Mouse (Mus musculus): Measurements from ENCODE around the gene Phtf2. TPM values are rescaled to one million over a fixed set of nuclear protein-coding genes. Genes with fewer than 3 reads are reported as not detected.
"Not testable (repeated sequence)": the region's sequence is repeated elsewhere in the genome, so short reads cannot be mapped to it uniquely, and the experiment has no call there.

Phtf2 gene
- polyA plus RNA-seq, 2 experiments from 2014 or later, result 41.5 to 45.4 TPM

DNA sequence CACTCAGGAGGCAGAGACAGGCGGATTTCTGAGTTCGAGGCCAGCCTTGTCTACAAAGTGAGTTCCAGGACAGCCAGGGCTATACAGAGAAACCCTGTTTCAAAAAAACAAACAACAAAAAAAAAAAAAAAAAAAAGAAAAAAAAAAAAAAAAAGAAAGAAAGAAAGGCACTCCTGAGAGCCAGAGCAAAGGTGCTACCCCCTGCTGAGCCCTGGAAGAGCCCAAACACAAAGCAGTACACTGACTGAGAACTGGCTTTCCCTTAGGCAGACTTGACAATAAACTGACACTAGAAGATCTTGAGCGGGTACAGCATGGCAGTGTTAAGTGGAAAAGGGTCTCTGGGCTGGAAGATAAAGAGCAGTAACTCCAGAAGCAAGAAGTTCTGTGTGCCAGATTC, 119.5 kb downstream of the Phtf2 start:
- ATAC-seq, result not testable (repeated sequence)

GRCm38 (mm10) chr5:20760368-20761162, 121.4 kb downstream of the Phtf2 start:
- no peak for ATAC-seq

DNA sequence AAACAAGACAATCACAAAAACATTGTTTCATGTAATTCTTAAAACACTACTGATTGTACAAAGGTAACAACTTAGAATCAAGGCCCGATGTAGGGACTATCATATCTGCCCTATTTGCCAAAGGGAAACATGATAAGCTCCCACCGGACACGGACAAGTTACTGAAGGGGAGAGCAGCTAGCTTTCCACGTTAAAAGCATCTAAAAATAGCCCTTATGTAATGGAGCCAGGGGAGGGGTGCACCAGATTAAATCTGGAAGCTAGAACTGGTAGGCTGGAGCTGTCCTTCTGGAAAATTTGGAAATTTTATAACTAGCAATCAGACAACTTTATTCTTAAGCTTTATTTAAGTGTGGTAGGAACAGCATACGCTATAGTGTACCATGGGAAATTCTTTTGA, 122.2 kb downstream of the Phtf2 start:
- ATAC-seq, result no peak

DNA sequence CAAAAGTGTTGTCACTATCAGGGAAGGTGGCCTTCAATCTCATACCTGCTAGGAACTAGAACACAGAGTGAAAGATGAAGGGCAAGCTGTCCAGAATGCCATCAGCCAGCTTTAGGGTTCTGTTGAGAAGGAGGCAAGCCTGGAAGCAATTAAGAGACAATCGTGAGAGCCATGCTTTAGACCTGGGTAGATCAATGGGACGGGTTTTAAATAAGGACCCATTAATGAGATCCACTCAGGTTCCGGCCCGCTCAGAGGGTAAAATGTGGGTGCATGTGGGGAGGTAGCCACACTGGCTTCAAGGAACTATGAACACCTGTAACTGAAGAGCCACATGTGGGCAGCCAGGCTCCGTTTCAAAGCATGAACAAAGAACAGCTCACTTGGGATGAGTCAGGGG, 128.0 kb downstream of the Phtf2 start:
- ATAC-seq, result no peak

DNA sequence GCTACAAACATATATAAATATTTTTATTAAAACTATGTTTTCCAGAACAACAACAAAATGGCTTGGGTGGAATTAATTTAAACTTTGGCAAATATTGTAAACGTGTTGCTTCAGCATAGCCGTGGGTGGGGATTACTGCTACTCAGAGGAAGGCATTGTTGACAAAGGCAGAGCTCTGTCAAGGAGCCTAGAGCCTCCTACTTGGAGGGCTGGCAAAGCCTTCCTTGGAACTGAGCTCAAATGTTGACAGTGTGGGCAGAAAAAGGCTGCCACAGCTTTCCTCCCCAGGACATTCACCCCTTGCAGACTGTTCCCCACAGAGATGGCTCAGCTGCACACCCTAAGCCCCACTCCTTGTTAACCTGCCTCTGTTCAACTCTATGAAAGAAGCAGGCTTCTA, 128.8 kb downstream of the Phtf2 start:
- no peak for ATAC-seq

DNA sequence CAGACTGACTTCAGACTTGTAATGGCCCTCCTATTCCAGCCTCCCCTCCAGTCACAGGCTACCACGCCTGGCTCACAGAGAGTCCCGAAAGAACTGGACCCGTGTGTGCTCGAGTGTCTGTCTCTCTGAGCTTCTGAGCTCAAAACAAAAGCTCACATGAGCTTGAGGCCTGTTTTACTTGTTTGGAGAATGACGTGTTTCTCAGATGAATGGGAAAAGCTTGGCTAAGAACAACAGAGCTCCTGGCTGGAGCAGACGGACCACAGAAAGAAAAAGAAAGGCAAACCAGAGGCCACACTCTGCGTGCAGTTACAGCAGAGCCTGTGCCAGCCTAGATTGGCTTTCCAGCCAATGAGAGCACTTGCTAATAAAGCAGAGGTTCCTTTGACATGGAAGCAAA, 130.2 kb downstream of the Phtf2 start:
- ATAC-seq, result no peak

GRCm38 (mm10) chr5:20751000-20751399, 130.9 kb downstream of the Phtf2 start:
- no peak for ATAC-seq

- no peak for ATAC-seq
Measured at GRCm38 (mm10) chr5:20749535-20749934, 132.4 kb downstream of the Phtf2 start.

GRCm38 (mm10) chr5:20748856-20749255, 133.1 kb downstream of the Phtf2 start:
- ATAC-seq, result no peak

- ATAC-seq, result no peak
Measured at GRCm38 (mm10) chr5:20748142-20748541, 133.8 kb downstream of the Phtf2 start.

GRCm38 (mm10) chr5:20741936-20742335, 140.0 kb downstream of the Phtf2 start:
- no peak for ATAC-seq

DNA sequence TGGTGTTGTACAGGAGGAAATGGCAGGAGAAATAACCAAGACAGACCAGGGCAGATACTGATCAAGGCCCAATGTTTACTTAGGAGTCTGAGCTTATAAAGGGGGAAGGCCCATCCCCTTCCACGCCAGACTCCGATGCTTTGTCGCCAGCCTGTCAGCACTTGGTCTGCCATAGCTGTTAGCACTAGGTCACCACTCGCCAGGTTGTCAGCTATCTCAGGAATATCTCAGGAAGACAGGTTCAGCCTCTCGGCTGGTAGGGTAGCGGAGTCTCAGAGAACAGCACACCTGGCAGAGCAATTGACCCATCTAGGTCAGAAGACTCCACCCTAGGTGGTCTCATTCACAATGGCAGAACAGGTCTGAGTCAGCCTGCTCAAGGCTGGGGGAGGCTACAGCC, 140.7 kb downstream of the Phtf2 start:
- no peak for ATAC-seq

GRCm38 (mm10) chr5:20738795-20739194, 143.1 kb downstream of the Phtf2 start:
- ATAC-seq, result no peak

DNA sequence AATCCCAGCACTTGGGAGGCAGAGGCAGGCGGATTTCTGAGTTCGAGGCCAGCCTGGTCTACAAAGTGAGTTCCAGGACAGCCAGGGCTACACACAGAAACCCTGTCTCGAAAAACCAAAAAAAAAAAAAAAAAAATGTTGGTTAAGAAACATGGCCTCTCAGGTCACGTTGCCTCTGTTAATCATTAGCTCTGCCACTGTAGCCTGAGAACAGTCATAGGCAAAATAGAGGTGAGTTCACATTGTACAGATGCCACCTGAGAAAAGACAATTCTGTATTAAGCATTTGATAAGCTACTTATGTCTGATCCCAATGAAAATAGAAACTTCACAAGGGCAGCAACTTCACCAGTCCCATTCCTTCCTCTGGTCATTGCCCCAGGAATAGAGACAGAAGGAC, 158.7 kb downstream of the Phtf2 start:
- not testable (repeated sequence) for ATAC-seq

DNA sequence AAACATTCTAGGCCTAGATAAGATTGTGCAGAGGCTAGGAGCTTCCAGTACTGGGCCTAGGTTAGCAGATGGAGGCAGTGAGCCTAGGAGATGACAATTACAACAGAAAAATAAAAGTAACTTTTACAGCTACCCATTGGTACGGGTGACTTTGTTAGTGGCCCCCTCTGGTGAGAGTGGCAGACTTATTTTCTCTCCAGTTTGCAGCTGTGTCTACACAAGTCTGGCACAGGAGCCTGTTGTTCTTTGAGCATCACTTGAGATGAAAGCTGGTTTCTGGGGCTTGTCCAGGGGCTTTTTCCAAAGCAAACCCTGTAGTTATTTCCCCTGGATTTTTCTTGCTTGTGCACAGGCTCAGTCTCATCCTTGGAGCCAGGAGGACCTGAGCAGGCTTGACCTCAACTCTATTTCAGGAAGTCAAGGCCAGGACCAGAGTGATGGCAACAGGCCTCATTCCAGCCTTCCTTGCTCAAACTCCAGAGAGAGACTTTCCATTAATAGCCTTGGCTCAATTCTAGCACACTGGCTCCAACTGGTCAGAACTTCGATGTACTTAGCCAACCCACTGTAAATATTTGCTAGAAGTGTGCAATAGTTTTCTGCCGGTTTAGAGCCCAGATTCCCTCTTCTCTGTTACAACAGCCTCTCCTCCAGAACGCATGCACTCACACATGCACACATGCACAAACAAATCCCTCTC, 161.6 kb downstream of the Phtf2 start:
- no peak for ATAC-seq

- ATAC-seq, result not testable (repeated sequence)
Measured at GRCm38 (mm10) chr5:20715980-20716379, 165.9 kb downstream of the Phtf2 start.

DNA sequence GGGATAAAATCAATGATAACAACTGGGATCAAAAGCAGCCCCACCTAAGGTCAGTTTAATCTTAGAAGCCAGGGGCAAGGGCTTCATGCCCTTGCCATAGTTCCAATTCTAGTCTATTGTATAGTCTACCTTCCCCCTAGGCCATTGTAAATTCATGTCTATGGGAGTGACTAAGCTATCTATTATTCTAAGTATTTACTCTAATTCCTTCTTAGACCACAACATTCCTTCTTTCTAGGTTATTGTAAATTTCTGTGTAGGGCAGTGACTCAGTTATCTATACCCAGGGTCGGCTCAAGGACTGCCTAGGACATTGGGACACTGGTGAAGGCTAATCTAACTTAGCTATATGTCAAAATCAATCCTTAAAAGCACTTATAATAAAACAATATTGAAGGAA, 167.3 kb downstream of the Phtf2 start:
- not testable (repeated sequence) for ATAC-seq

GRCm38 (mm10) chr5:20710845-20711244, 171.1 kb downstream of the Phtf2 start:
- not testable (repeated sequence) for ATAC-seq

Other genes with a start within 250 kb of the Phtf2 start
- 10 to 100 TPM; 50.2 to 53.9 TPM for gene Tmem60, start 67 bp upstream of the Phtf2 start, polyA plus RNA-seq (2017; shearing (Covaris generic))
- 10 to 100 TPM; 27.9 to 38.5 TPM for gene Rsbn1l, start 74.3 kb upstream of the Phtf2 start, polyA plus RNA-seq (2017; shearing (Covaris generic))
- 10 to 100 TPM; 10.7 to 11.1 TPM for gene Ptpn12, start 173.8 kb upstream of the Phtf2 start, polyA plus RNA-seq (2017; shearing (Covaris generic))